Mouse (Mus musculus) stomach, postnatal 0 days (tissue): ENCODE measurements at regions not wholly inside any gene's neighbourhood (a gene's known extent, or its start where the extent isn't known, plus 50 kb on each side); places are given as distances from the start of the nearest gene placed in this dataset.

ENCODE experiments used
- ATAC-seq: fragments of 200-750 bp; cut with Nextera tagmentation; 2 replicates; pipeline ENCODE4 v1.8.0; 2017; ENCODE audit not compliant: low FRiP score, low TSS enrichment
- DNase-seq: peaks from one replicate; pipeline ENCODE4 v3.0.0-alpha.2; 2016; ENCODE audit warnings: low spot score
- H3K27ac ChIP-seq: fragments of 300-500 bp; sonication (generic); replicated peaks from 2 replicates; pipeline ENCODE4 v1.5.1; 2014; ENCODE audit warnings: mild to moderate bottlenecking, control low read depth
- H3K27me3 ChIP-seq: fragments of 300-500 bp; sonication (generic); 2 replicates; pipeline ENCODE4 v1.6.1; 2014; ENCODE audit warnings: low read length; ENCODE audit not compliant: control insufficient read depth, insufficient read depth
- H3K36me3 ChIP-seq: fragments of 300-500 bp; sonication (generic); 2 replicates; pipeline ENCODE4 v1.6.1; 2014; ENCODE audit warnings: low read length, mixed read lengths; ENCODE audit not compliant: control insufficient read depth, insufficient read depth
- H3K4me1 ChIP-seq: fragments of 300-500 bp; sonication (generic); replicated peaks from 2 replicates; pipeline ENCODE4 v1.6.1; 2014; ENCODE audit warnings: antibody characterized with exemption; ENCODE audit not compliant: control insufficient read depth, insufficient read depth
- H3K4me2 ChIP-seq: fragments of 300-500 bp; sonication (generic); replicated peaks from 2 replicates; pipeline ENCODE4 v1.6.1; 2014; ENCODE audit warnings: low read depth, mild to moderate bottlenecking, control low read depth, moderate library complexity
- H3K4me3 ChIP-seq: fragments of 300-500 bp; sonication (generic); 2 replicates; pipeline ENCODE4 v1.5.1; 2014; ENCODE audit warnings: low read depth, low read length, control low read depth
- H3K9ac ChIP-seq: fragments of 300-500 bp; sonication (generic); 2 replicates; pipeline ENCODE4 v1.6.1; 2014; ENCODE audit warnings: mild to moderate bottlenecking, low read length, control low read depth, mixed read lengths
- H3K9me3 ChIP-seq: fragments of 300-500 bp; sonication (generic); 2 replicates; pipeline ENCODE4 v1.6.1; 2016; ENCODE audit warnings: low read length; ENCODE audit not compliant: control insufficient read depth
- CTCF ChIP-seq: IDR thresholded peaks from 2 replicates; pipeline ENCODE4 v1.5.1; 2016; ENCODE audit warnings: antibody characterized with exemption, low read depth, mild to moderate bottlenecking, moderate library complexity
- EP300 ChIP-seq: optimal IDR thresholded peaks from 2 replicates; pipeline ENCODE3; 2016; ENCODE audit warnings: antibody characterized with exemption
- WGBS: fragments of 180-500 bp; shearing (Covaris S2); extraction: QIAGEN DNeasy Blood & Tissue Kit; methylation state at CpG from one replicate; pipeline ENCODE4 v1.1.7; 2014; 5-methylcytosine and 5-hydroxymethylcytosine counted together

DNA sequence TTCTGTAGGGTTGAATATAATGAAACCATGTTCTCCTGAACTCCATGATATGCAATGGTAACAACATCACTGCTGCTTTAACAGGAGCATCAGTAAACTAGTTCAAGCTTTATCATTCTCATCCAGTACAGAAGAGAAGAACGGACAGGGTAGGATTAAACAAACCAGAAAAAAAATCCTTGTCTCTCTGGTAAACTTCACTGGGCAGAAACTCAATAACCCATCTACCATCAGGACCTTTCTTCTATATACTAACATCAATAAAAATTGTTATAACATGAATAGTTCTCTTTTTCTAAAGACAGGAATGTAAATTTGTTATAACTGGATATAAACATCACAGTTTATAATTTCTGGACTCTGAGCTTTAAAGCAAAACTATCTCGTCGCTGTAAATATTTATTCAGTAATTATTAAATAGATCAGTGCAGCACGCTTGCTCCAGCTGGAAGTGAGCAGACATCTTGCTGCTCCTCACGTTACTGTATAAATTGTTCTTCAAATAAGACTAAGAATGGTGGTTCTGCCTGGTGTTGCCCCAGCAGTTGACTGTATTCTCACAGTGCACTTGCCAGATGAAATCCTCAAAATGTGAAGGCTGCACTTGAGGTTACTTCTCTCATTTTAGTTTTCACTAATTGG is 104.8 kb upstream of the P2ry1 start:
- DNase-seq, result no peak
- Histone ChIP-seq H3K9me3 (no peaks in the 10 kb centered on the region), H3K27me3 (no peaks in the 10 kb centered on the region), H3K4me1 (no peaks in the 10 kb centered on the region), H3K4me3 (no peak overlapping the region), H3K4me2 (no peak overlapping the region), H3K27ac (no peak overlapping the region), H3K9ac (no peak overlapping the region), H3K36me3 (no peaks in the 10 kb centered on the region)
- TF ChIP-seq CTCF (no peak), EP300 (no peak)
- WGBS, result 30% methylated on average over 5 of the region's 5 CpGs
- ATAC-seq, result no peak

DNA sequence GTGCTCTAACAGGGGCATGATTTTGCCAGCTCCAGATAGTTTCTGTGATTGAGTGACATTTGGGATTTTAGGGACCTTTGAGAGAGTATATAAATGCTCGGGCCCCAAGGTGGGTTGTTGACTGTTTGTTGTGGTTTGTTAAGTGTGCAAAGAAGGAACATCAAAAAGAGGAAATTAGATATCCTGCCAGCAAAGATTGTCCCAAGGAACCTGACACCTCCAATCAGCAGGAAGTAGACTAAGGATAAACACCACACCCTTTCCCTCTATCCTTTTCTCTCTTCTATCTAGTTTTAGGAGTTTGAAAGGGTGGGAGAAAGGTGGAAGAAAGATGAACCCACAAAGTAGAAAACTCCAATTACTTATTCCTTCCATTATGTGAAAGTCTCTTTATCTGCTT is 103.9 kb upstream of the P2ry1 start:
- no peaks in the 10 kb centered on the region for H3K27me3 ChIP-seq
- TF ChIP-seq CTCF (no peak), EP300 (no peak)
- H3K9me3 ChIP-seq, result no peaks in the 10 kb centered on the region
- no peaks in the 10 kb centered on the region for H3K36me3 ChIP-seq
- WGBS, result 70% methylated on average over 1 of the region's 1 CpGs
- no peaks in the 10 kb centered on the region for H3K4me1 ChIP-seq
- H3K27ac ChIP-seq, result no peak overlapping the region
- no peak for ATAC-seq
- no peak for DNase-seq
- H3K4me3 ChIP-seq, result no peak overlapping the region
- H3K4me2 ChIP-seq, result no peak overlapping the region
- H3K9ac ChIP-seq, result no peak overlapping the region

DNA sequence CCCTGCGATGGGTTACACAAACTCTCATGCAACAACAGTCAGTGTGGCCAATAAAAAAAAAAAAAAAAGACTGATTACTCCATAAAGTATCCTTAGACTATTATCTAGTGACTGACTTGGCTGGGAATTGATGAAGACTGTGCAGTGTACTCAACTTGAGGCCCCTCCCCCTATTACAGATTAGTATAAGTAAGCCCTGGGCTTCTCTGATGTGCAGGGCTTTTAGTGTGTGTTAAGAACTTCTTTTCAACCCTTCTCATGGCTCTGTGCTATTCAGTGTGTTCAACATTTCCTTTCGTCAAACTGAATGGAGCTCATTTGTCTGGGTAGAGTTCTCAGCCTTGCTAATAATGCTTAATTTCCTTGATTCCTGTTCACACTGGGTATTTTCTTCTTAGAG is 101.0 kb upstream of the P2ry1 start:
- WGBS, result 88% methylated on average over 2 of the region's 2 CpGs
- Histone ChIP-seq H3K4me1 (no peaks in the 10 kb centered on the region), H3K27me3 (no peaks in the 10 kb centered on the region), H3K36me3 (no peaks in the 10 kb centered on the region), H3K9ac (no peak overlapping the region), H3K4me3 (no peak overlapping the region), H3K4me2 (no peak overlapping the region), H3K9me3 (no peaks in the 10 kb centered on the region), H3K27ac (no peak overlapping the region)
- DNase-seq (no peak), ATAC-seq (no peak)
- TF ChIP-seq EP300 (no peak), CTCF (no peak)

DNA sequence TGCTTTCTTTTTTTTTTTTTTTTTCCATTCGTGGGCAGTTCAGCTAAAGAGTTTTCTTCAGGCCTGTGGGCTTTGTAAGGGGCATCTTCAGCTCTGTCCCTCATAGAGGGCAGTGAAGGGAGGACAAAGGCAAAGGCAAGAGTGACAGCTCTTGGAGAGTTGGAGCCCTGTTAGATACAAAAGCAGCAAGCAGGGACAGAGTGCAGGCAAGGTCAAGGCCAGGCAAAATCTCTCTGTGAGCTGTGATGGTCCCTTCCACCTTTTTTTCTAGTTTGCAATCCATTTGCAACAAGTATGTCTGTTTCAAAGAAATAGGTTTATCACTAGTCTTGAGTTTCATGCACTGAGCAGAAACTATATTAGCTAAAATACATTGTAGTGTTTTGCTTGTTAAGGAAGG is 86.2 kb upstream of the P2ry1 start:
- no peak for TF ChIP-seq CTCF
- TF ChIP-seq EP300, result no peak
- Histone ChIP-seq H3K9me3 (no peaks in the 10 kb centered on the region), H3K36me3 (no peaks in the 10 kb centered on the region), H3K27ac (no peak overlapping the region), H3K4me3 (no peak overlapping the region), H3K9ac (no peak overlapping the region), H3K4me1 (no peaks in the 10 kb centered on the region), H3K4me2 (no peak overlapping the region), H3K27me3 (no peaks in the 10 kb centered on the region)
- no peak for ATAC-seq
- DNase-seq, result no peak
- 35% methylated on average over 1 of the region's 1 CpGs for WGBS

DNA sequence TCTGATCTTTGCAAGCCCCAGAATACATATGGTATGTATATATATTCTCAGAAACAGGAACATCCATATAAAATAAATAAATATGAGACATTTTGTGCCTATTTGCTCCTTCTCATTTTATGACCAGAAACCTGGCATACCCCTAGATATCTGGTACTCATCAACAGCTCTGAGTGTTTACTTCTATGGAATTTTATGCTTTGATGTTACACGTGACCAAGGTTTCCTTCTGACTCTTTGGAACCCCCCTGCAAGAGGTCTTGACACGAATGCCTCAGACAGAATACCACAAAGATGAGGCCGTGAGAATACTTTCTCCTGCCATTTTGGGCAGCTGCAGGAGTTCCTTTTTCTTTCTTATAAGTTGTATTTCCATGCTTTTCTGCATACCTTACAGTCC is 85.3 kb upstream of the P2ry1 start:
- Histone ChIP-seq H3K9me3 (no peaks in the 10 kb centered on the region), H3K36me3 (no peaks in the 10 kb centered on the region), H3K27me3 (no peaks in the 10 kb centered on the region), H3K9ac (no peak overlapping the region), H3K4me1 (no peaks in the 10 kb centered on the region), H3K4me3 (no peak overlapping the region), H3K4me2 (no peak overlapping the region), H3K27ac (no peak overlapping the region)
- ATAC-seq, result no peak
- no peak for TF ChIP-seq CTCF
- no peak for TF ChIP-seq EP300
- WGBS, result 63% methylated on average over 3 of the region's 3 CpGs
- no peak for DNase-seq

DNA sequence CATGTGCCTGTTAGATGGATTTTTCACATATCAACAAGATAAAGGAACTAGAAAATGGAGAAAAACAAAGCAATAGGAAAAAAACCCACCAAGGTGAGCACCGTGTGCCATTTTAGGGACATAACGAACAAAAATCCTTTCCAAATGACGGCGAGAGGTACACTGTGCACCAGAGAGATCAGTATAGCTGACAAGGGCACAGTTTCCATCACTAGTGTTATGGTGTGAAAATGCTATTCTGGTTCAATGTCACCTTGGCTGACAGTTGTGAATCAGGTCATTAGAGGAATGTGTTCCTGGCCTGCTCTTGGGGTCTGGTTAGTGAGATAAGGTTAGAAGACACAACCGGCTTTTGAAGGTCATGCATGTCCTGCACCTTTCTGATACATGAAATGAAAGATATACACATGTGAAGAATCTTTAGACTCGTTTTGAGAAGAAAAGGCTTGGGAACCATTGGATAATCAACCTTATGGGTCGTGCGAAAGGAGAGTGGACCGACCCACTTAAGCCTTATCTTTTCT is 76.5 kb upstream of the P2ry1 start:
- H3K4me1 ChIP-seq, result no peaks in the 10 kb centered on the region
- TF ChIP-seq EP300, result no peak
- no peak for TF ChIP-seq CTCF
- H3K4me2 ChIP-seq, result no peak overlapping the region
- H3K4me3 ChIP-seq, result no peak overlapping the region
- WGBS, result 93% methylated on average over 9 of the region's 9 CpGs
- no peaks in the 10 kb centered on the region for H3K36me3 ChIP-seq
- no peak overlapping the region for H3K9ac ChIP-seq
- ATAC-seq, result no peak
- no peak for DNase-seq
- no peaks in the 10 kb centered on the region for H3K27me3 ChIP-seq
- H3K9me3 ChIP-seq, result no peaks in the 10 kb centered on the region
- H3K27ac ChIP-seq, result no peak overlapping the region
